Mouse (Mus musculus): ENCODE results near the gene Ubtd2. TPM values are rescaled to one million over a fixed set of nuclear protein-coding genes. Genes with fewer than 3 reads are reported as not detected.

The Ubtd2 gene
- polyA plus RNA-seq, 1 experiment = not detected

- TF ChIP-seq POLR2A (IDR thresholded peaks at IDR 0.05; ENCODE audit: insufficient read depth, low read depth, low read length) = no peak
- no peak for TF ChIP-seq CTCF (IDR thresholded peaks at IDR 0.05; ENCODE audit: insufficient read depth, low read depth, low read length)
- H3K4me1 ChIP-seq (ENCODE audit: control insufficient read depth, insufficient read depth, low read length) = no peaks in the 10 kb centered on the region
- no peak overlapping the region for H3K4me3 ChIP-seq (ENCODE audit: insufficient read depth, low read depth, low read length)
- no peak overlapping the region for H3K27ac ChIP-seq (ENCODE audit: insufficient read depth, low read depth, low read length)
- WGBS = 90% methylated on average over 2 of the region's 2 CpGs
Measured at GRCm38 (mm10) chr11:32521246-32521645, 66.1 kb downstream of the Ubtd2 start.

DNA sequence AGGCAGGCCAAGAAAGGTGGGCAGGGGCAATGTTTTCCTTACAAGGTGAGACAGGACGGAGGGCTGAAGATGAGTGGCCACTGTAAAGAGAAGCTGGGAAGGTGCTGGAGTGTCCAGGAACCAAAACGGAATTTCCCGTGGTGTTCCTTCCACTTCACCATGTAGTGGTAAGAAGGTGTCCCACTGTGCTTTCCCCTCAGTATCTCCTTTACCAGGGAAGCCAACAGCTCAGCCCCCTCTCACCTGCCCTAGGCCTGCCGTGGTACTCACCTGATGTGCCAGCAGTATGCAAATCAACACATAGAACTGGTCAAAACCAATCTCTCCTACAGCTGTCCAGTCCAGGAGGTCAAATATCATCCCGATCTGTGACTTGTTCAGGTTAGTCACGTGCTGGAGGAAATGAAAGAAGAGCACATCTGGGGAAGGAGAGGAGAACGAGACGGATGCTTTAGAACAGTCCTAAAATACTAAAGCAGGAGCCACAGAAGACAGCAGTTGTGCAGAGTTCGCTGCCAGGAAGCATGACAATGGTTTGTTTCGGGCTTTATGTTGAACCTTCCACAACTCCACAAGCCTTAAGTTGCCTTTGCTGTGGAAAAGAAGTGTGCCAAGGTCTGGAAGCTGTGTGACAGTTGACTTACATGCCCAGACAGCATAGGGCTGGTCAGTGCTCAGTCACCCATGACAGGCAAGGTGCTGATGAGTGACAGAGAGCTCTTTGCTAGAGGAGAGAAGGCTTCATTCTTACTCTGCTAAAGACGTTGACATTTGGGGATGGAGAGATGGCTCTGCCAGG lies 69.2 kb downstream of the Ubtd2 start:
- TF ChIP-seq POLR2A (IDR thresholded peaks at IDR 0.05; ENCODE audit: insufficient read depth, low read depth, low read length) (no peak), CTCF (IDR thresholded peaks at IDR 0.05; ENCODE audit: insufficient read depth, low read depth, low read length) (no peak)

GRCm38 (mm10) chr11:32527006-32527405 lies 71.8 kb downstream of the Ubtd2 start:
- no peak overlapping the region for H3K27ac ChIP-seq (ENCODE audit: insufficient read depth, low read depth, low read length)
- 92% methylated on average over 4 of the region's 4 CpGs for WGBS
- no peak overlapping the region for H3K4me3 ChIP-seq (ENCODE audit: insufficient read depth, low read depth, low read length)
- no peaks in the 10 kb centered on the region for H3K4me1 ChIP-seq (ENCODE audit: control insufficient read depth, insufficient read depth, low read length)
- TF ChIP-seq CTCF (IDR thresholded peaks at IDR 0.05; ENCODE audit: insufficient read depth, low read depth, low read length) = no peak
- no peak for TF ChIP-seq POLR2A (IDR thresholded peaks at IDR 0.05; ENCODE audit: insufficient read depth, low read depth, low read length)

More for the DNA sequence above, 69.2 kb downstream of the Ubtd2 start:
- no peak overlapping the region for H3K27ac ChIP-seq (ENCODE audit: insufficient read depth, low read depth, low read length)
- 88% methylated on average over 11 of the region's 11 CpGs for WGBS
- H3K4me1 ChIP-seq (ENCODE audit: control insufficient read depth, insufficient read depth, low read length) = no peaks in the 10 kb centered on the region
- H3K4me3 ChIP-seq (ENCODE audit: insufficient read depth, low read depth, low read length) = no peak overlapping the region

DNA sequence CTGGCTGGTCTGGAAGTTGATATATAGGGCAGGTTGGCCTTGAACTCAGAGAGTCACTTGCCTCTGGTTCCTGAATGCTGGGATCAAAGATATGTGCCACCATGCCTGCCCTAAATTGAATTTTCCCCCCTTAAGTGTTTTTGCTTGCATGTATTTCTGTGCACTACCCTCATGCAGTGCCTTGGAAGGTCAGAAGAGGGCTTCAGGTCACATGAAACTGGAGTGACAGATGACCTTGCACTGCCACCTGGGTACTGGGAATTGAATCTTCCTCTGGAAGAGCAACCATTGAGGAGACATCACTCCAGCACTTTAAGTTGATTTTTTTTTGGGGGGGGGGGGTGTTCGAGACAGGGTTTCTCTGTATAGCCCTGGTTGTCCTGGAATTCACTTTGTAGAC lies 75.0 kb downstream of the Ubtd2 start:
- Histone ChIP-seq H3K4me1 (ENCODE audit: control insufficient read depth, insufficient read depth, low read length) (peaks cover 13% of the 10 kb centered on the region), H3K27ac (ENCODE audit: insufficient read depth, low read depth, low read length) (no peak overlapping the region), H3K4me3 (ENCODE audit: insufficient read depth, low read depth, low read length) (no peak overlapping the region)
- WGBS = 100% methylated on average over 1 of the region's 1 CpGs
- TF ChIP-seq CTCF (IDR thresholded peaks at IDR 0.05; ENCODE audit: insufficient read depth, low read depth, low read length) (no peak), POLR2A (IDR thresholded peaks at IDR 0.05; ENCODE audit: insufficient read depth, low read depth, low read length) (no peak)

- WGBS = 7% methylated on average over 33 of the region's 33 CpGs
- peaks cover 13% of the 10 kb centered on the region for H3K4me1 ChIP-seq (ENCODE audit: control insufficient read depth, insufficient read depth, low read length)
- peak within 1 kb of the TSS; percentile 70 for H3K4me3 ChIP-seq (ENCODE audit: insufficient read depth, low read depth, low read length)
- no peak for TF ChIP-seq CTCF (IDR thresholded peaks at IDR 0.05; ENCODE audit: insufficient read depth, low read depth, low read length)
- TF ChIP-seq POLR2A (IDR thresholded peaks at IDR 0.05; ENCODE audit: insufficient read depth, low read depth, low read length) = no peak
- no peak within 1 kb of the TSS for H3K27ac ChIP-seq (ENCODE audit: insufficient read depth, low read depth, low read length)
Measured at GRCm38 (mm10) chr11:32531871-32532764, 76.9 kb downstream of the Ubtd2 start, which contains the start of gene Efcab9. Efcab9 (minus strand) TSS chr11:32532081.

- TF ChIP-seq POLR2A (IDR thresholded peaks at IDR 0.05; ENCODE audit: insufficient read depth, low read depth, low read length) (peak; percentile 13; the same call in 1 of the 2 replicates), CTCF (IDR thresholded peaks at IDR 0.05; ENCODE audit: insufficient read depth, low read depth, low read length) (no peak)
- Histone ChIP-seq H3K27ac (ENCODE audit: insufficient read depth, low read depth, low read length) (no peak within 1 kb of the TSS), H3K4me3 (ENCODE audit: insufficient read depth, low read depth, low read length) (peak within 1 kb of the TSS; percentile 70), H3K4me1 (ENCODE audit: control insufficient read depth, insufficient read depth, low read length) (peaks cover 13% of the 10 kb centered on the region)
- WGBS = under 1% methylated on average over 80 of the region's 82 CpGs
Measured at GRCm38 (mm10) chr11:32532765-32533481, 77.8 kb downstream of the Ubtd2 start, which contains the start of gene Stk10. Stk10 (plus strand) TSS chr11:32533305.

GRCm38 (mm10) chr11:32533482-32534261 lies 78.5 kb downstream of the Ubtd2 start:
- Histone ChIP-seq H3K27ac (ENCODE audit: insufficient read depth, low read depth, low read length) (no peak overlapping the region), H3K4me3 (ENCODE audit: insufficient read depth, low read depth, low read length) (peak overlapping the region; percentile 70), H3K4me1 (ENCODE audit: control insufficient read depth, insufficient read depth, low read length) (peaks cover 13% of the 10 kb centered on the region)
- 4% methylated on average over 24 of the region's 24 CpGs for WGBS
- no peak for TF ChIP-seq POLR2A (IDR thresholded peaks at IDR 0.05; ENCODE audit: insufficient read depth, low read depth, low read length)
- TF ChIP-seq CTCF (IDR thresholded peaks at IDR 0.05; ENCODE audit: insufficient read depth, low read depth, low read length) = no peak
